Mouse (Mus musculus) ovary, adult 18-20 months (tissue): ENCODE results near the gene Uba52.
A peak's percentile ranks its signal among the peaks of the same experiment; 100 is the strongest.

ENCODE experiments used
- DNase-seq: peaks from one replicate; pipeline ENCODE4 v3.0.0; 2022; ENCODE audit warnings: low spot score, mixed read lengths

The Uba52 gene

DNA sequence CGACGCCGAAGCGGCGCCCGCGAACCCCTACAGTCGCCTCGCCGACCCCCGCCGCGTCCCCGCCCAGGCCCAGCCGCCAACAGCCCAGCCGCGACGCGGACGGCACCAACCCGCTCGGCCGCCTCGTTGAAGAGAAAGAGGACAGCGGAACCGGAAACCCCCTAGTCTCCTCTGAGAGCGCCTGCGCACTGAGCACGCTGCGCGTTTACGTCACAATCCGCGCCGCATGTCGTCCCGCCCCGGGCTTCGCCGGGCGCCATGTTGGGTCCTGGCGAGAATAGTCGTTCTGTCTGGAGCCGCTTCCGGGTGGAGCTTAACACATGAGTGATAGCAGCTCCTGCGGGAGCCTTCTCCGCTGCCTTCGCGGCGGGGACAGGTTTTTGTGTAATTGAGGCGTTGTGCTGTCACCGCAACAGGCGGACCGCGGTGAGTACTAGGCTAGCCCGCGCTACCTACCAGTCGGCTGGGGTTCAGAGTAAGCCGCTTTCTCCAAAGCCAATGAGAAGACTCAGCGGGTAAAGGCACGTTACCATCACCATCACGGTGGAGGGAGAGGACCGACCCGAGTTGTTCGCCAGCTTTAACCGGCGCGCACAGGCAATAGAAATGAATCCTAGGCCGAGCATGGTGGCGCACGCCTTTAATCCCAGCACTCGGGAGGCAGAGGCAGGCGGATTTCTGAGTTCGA is at the start of gene Uba52:
Uba52 (minus strand) TSS at position 574 of the 688 bp plus-strand sequence.
- peak; percentile 95 for DNase-seq

DNA sequence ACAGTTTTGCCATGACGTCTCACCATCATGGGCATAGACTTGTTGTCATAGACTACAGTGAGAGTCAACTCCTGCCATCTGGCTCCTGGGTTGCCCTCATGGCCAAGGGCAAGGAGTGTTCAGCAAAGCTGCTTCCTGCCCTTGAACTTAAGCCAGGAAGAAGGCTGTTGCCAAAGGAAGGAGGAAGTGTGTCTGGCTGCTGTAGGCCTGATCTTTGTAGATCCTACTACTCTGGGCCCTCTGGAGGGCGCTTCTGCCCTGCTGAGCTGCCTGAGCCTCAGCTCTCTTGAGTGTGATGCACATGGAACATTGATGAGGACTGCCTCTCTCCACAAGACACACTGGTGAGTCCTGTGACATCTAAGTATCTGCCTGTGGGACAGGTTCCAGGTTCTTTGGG is 49.5 kb upstream of the Uba52 start:
- DNase-seq, result peak; percentile 68

DNA sequence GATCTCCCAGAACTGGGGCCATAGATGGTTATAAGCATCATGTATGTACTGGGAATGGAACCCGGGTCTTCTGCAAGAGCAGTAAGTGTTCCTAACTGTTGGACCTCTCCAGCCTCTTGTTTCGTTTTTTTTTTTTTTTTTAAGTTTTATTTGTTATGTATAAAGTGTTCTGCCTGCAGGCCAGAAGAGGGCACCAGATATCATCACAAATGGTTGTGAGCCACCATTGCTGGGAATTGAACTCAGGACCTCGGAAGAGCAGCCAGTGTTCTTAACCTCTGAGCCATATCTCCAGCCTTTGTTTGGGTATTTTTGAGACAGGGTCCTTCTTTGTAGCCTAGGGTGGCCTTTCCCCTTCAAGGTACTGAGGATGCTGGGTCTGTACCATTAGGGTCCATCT is 48.4 kb upstream of the Uba52 start:
- no peak for DNase-seq

DNA sequence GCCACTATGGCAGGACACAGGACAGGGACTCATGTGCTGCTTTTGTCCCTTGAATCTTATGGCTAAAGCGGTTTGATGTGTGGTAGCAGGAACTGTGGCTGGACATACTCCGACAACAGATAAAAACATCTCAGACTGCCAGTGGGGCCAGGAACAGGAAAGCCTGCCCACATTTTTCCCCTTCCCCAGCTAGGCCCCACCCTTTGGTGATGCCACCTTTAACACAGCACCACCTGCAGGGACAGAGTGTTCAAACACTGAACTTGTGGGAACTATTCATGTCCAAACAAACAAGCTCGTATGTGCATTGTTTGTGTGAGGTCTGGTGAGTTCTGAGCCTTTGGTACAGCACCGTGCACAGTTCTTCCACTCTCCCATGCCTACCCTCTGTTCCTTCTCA is 47.7 kb upstream of the Uba52 start:
- DNase-seq, result no peak

DNA sequence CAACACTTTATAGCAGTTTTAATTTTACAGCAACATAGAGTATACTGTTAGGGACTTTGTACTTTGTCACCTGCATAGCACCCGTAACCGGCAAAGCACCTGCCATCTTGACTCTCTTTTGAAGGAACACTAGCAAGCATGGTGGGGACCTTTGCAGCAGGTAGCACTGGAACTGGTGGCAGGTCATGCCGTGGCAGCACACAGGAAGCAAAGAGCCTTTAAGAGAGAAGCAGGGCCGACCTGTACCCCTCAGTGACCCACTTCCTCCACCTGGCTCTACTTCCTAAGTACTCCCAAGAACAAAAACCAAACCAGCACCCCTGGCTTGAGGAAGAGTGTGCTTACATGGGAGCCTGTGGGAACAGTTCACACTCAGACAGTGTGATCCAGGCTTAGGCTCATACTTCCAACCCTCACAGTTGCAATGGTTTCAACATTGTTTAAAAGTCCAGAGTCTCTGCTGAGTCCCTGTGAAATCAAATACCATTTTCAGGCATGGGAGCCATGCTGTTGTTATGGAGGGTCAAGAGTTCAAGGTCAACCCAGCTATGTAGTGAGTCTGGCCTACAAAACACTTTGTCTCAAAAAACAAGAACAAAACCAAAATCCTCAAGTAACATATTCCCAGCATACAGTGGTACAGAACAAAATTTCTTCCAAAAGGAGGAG is 44.6 kb upstream of the Uba52 start:
- no peak for DNase-seq

DNA sequence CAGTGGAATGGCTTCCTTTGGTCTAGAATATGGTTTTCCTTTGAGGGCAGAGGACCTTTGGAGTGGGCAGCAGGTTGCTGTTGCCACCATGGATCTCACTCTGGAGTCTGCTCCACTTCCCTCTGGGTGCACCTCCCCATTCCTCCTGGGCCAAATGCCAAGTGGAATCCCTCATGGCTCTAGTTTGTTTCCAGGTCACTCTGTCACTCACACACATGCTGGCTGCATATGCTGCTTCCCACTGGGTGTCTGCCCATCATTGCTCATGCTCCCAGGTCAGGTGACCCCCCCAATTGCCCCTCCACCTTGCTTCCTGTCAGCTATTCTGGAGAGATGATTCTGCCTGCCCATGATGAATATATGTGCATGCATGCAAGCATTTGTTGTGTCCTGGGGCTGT is 43.1 kb upstream of the Uba52 start:
- no peak for DNase-seq

DNA sequence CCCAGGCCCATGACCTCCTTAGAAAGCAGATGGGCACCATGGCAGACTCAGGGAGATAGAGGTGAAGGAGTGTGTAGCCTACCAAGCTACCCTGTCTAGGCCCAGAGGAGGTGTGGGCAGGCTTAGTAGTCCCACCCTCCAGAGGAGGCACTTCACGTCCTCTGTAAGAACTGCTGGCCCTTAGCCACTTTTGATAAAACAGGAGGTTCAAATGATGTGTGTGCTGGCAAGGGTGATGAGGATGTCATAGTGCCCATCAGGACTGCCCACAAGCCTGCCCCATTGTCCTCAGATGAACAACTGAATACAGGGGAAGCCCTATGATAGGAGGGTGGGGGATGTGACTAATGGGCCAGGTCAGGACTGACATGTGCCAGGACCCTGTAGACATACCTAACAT is 42.2 kb upstream of the Uba52 start:
- no peak for DNase-seq

DNA sequence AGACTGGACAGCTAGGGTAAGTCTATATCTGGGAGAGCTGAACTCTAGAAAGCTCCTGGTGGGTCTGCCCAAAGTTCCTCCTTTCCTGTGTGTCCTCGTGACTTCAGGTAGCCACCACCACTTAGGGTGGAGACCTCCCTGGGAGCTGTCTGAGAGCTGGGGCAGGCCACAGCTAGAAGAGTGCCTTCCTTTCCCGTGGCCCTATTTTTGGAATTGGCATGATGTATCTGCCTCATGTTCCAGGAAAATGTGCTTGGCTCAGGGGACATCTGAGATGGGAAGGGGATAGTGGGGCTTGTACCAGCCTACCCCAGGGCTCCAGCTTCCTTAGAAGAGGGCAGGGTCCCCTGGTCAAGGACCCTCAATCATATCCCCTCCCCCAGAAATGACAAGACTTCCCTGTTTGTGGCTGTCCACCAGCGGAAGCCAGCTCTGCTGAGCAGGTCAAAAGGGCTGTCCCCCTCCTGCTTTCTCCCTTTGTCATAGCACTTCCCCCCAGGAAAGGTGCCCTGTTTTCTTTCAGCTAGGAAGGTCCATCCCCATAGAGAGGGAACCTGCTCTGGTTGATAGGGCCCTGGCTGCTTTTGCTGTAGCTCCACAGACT is 41.1 kb upstream of the Uba52 start:
- no peak for DNase-seq

DNA sequence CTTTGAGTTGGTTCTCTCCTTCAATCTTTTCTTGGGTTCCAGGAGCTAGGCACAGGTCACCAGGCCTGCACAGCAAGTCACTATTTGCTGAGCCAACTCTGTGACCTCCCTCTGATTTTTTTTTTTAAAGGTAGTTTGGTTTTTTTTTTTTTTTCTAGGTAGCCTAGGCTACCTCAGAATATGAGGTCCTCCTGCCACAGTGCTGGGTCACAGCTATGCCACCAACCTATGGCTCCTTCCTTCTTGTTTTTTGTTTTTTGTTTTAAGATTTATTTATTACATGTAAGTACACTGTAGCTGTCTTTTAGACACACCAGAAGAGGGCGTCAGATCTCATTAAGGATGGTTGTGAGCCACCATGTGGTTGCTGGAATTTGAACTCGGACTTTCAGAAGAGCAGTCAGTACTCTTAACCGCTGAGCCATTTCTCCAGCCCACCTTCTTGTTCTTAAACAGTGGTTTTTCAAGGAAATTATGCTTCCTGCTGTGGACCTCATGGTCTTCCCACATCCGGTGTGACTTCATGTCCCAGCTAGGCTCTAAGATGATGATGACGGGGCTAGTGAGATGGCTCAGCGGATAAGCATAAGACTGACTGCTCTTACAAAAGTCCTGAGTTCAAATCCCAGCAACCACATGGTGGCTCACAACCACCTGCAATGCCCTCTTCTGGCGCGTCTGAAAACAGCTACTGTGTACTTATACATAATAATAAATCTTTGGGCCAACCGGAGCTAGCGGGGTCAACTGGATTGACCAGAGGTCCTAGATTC is 39.0 kb upstream of the Uba52 start:
- no peak for DNase-seq

DNA sequence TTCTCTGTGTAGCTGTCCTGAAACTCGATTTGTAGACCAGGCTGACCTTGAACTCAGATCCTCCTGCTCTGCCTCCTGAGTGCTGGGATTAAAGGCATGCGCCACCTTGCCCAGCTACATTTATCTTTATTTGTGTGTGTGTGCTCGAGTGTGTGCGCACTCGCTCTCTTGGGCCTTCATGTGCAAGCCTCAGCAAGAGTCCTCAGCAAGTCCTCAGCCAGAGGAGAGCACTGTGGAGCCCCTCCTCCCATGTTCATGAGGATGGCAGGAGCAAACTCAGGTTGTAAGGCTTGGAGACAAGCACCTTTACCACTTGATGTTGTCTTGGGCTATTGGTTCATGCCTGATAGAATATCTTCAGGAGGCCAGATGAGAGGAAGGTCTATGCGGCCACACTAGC is 37.2 kb upstream of the Uba52 start:
- DNase-seq, result no peak

DNA sequence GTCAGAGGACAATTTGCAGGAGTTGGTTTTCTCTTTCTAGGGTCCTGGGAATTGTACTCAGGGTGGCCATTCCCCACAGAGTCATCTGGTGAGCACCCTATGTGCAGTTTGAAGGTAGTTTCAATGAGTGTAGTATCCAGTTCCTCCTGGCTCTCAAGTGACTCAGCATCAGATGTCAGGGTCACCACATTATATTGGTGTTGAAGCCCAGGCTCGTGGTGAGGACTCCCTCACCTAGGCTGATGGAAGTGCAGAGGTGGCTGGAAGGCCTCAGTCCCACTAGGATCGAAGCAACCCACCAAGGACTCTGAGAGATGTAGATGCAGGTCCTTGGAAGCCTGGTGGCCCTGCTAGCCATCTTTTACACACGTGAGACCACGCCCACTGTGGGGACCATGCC is 35.8 kb upstream of the Uba52 start:
- DNase-seq, result no peak

DNA sequence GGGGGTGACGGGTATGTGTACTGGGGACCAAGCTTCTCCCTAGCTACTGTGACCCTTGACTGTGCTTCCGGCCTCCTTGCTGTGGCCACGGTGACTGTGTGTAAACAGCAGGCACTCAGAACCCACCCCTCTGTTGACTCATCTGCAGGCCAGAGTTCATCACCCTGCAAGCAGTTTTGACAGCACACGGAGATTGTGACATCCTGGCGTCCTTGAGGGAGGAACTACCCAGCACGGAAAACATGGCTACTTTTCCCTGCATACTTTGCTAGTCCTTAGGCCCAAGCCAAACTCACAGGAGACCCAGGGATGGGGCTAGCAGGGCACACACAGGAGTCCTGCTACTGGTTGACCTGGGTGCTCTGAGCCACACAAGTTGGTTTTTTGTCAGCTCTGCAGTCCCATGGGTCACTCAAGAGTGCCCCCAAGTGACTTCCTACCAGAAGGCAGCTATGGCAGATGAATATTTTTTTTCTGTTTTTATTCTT is 33.6 kb upstream of the Uba52 start:
- peak; percentile 63 for DNase-seq

DNA sequence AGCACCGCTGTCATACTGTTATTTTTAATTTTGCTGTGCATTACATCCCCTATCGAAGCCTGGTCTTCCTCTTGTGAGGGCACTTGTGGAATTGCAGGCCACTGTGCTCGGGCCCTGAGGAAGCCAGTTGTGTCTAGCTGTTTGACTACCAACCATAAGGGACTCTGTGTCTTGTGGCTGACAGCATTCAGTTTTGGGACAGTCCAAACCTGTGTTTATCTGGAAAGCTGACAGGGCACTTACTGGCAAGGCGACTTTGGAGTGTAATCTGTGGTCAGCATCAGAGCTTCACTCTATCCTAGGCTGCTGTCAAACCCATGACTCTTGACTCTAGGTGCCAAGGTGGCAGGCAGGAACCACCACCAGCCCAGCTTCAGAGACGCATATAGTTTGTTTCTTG is 30.5 kb upstream of the Uba52 start:
- no peak for DNase-seq

DNA sequence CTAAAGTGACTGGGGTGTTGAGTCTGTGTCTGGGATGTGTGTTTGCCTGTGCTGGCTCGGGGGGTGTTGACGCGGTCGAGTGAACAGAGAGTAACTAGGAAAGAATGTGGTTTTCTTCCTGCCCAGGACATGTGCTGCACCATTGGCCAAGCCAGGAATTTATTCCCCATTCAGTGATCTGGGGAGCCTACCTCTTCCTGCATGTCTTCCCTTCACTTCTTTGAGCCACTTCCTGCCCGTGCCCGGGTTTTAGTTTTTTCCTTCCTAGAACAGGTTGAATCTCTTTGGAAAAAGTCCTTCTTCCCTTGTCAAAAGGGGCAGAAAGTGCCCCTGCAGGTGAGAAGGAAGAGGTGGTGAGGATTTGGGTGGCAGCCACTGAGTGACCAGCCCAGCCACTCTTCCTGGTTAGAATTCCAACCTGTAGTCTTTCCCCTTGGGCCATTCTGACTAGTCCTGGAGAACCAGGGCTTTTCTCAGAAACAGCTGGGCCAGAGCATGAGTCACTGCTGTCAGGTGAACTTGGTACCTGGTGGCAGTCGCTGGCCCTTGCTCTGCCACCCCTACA is 30.0 kb upstream of the Uba52 start:
- DNase-seq, result no peak

DNA sequence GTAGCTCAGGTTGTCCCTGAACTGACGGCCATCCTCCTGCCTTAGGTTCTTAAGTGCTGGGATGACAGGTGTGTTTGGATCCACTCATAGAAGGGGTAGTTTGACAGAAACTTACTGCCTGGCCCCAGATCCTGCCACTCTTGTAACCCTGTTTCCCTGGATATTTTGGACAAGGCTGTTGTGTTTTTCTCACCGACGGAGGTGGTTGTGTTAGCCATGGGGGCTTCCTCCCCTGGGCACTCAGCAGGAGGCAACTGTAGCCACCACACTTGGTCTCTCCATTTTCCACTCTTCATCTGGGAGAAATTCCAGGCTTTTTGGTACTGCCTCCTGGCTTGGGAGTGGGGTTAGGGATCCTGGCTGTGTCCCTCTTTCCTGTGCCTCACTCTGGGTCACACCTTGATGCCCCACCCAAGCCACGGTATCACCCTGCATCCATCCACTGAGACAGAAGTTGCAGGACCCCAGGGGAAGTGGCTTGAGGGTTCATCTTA is 29.5 kb upstream of the Uba52 start:
- DNase-seq, result no peak

DNA sequence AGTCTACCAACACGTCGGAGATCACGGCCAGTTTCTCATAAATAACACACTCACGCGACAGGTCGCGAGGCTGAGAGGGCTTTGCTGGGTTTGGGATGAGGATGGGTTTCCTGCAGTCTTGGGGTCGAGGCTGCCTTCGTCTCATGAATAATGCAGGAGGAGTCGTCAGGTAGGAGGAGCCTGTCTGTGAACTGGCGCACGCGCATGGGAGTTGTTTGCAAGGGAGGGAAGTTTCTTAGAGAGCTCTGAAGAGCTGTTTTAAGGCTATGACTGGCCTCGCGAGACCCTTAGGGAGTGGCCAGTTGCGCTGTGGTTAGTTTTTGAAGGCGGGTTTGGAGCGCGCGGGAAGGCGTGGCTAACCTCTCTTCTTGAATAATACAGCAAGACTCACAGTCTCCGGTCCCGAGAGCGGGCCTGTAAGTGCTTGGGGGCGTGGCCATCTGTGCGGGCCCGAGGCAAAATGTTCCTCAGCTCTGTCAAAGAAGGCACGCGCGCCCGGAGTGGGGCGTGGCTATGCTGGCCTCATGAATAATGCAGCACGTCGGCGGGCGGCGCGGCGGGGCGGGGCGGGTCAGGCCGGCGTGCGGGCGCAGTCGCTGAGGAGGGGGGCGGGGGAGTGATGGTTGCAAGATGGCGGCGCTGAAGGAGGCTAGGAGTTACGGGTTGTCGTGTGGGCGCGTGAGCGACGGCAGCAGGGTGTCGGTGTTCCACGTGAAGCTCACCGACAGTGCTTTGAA is 28.6 kb upstream of the Uba52 start, which contains the start of gene Ell:
Ell (plus strand) TSS at position 381 of the 737 bp plus-strand sequence.
- DNase-seq, result peak; percentile 99

DNA sequence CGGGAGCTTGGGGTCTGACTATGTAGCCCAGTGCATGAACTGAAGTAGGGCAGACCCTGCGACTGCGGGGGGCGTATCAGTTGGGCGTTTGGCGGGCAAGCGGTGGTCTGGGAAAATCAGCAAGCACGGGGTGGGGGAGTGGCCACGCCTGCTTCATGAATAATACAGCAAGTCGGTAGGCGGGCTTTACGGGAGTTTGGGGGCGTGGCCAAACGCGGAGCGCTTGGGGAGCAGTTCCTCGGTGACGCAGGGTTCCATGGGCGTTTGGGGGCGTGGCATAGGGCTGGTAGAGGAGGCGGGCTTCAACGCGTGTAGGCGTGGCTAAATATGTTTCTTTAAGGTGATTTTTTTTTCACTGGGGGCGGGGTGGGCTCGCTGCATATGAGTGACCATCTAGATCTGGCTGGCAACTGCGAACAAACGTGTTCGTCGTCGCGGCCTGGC is 28.1 kb upstream of the Uba52 start:
- DNase-seq, result peak; percentile 98

DNA sequence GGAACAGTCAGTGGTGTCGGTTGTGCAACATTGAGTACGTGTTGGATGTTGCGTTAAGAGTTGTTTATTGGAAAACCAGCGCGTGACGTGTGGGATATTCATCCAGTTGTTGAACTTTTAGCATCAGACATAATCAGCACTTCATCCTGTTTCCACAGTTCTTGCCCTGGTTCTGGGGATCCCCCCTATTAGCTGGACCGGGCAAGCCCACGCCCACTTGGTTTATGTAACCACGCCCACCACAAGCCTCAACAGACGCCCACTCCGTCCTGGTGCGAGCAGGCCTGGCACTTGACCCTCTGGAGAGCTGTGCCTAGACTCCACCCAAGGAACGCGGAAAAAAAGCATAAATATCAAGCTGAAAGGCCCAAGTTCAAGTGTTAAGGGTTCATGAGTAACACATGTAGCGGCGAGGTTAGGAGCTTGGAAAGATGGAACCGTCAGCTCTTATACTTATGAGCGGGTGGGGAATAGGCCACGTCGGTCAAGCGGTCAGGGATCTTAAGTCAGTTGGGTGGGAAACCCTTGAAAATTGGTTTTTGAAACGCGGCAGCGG is 27.5 kb upstream of the Uba52 start:
- DNase-seq, result peak; percentile 71

DNA sequence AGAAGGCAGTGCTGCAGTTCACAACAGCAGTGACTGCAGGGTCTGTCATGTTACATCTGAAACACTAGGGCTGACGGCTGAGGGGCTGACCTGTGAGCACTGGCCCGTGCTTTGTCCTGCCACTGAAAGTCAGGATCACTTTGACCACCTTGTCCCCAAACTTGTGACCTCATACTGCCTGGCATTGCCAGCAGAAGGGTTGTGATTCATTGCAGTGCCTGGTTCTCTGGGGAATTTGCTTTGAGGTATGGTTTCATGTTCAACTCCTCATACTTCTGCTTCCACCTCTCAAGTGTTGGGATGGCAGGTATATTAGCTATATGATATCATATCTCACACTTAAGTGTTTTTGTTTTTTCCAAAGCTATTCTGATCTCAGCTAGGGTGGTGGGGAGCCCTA is 25.1 kb upstream of the Uba52 start:
- DNase-seq, result no peak

DNA sequence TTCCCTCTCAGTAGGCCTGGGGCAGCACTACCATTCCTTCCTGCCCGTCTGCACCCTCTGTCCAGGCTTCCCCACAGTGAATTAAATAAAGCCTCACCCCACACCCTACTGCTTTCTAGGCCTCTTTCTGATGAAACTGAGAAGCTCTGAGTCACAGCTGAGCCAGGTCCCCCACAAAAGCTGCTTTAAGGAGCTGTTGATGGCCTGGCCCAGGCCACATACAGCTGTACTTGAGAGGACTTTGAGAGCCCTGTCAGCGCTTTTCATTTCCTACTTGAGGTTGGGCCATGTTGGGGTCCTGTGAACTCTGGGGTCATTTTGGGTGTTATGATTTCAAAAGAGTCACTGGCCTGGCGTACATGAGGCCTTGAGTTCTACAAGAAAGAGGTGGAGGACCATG is 24.6 kb upstream of the Uba52 start:
- no peak for DNase-seq

DNA sequence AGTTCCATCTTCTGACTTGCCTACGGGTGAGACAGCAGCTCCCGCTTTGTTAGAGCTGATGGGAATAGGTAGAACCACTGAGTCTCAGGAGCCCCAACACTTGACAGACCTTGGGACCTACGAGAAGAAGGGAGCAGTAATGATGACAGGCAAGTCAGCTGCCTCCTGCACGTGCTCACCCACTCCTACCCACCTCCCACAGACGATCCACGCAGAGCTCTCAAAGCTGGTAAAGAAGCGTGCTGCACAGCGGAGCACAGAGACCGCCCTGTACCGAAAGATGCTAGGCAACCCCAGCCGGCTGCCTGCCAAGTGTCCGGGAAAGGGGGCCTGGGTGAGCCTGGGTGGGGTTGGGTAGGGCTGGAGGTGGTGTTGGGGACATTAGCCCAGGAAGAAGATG is 23.7 kb upstream of the Uba52 start:
- no peak for DNase-seq
